Mouse (Mus musculus): ENCODE results near the gene Izumo1r.
"Not testable (repeated sequence)": the region's sequence is repeated elsewhere in the genome, so short reads cannot be mapped to it uniquely, and the experiment has no call there.

The Izumo1r gene

GRCm38 (mm10) chr9:14904741-14905475 is 1.2 kb upstream of the Izumo1r start:
- no peak for DNase-seq (ENCODE audit: low spot score)

GRCm38 (mm10) chr9:14903006-14903405 is 743 bp downstream of the Izumo1r start:
- no peak for DNase-seq (ENCODE audit: low spot score)

GRCm38 (mm10) chr9:14902416-14902815 is 1.3 kb downstream of the Izumo1r start:
- no peak for DNase-seq (ENCODE audit: low spot score)

GRCm38 (mm10) chr9:14901757-14902156 is 2.0 kb downstream of the Izumo1r start:
- DNase-seq (ENCODE audit: low spot score): no peak

GRCm38 (mm10) chr9:14897102-14897501 is 6.6 kb downstream of the Izumo1r start:
- DNase-seq (ENCODE audit: low spot score): no peak

- DNase-seq (ENCODE audit: low spot score): no peak
Measured at GRCm38 (mm10) chr9:14895237-14895835, 8.4 kb downstream of the Izumo1r start.

GRCm38 (mm10) chr9:14894628-14895027 is 9.1 kb downstream of the Izumo1r start:
- DNase-seq (ENCODE audit: low spot score): no peak

GRCm38 (mm10) chr9:14893388-14893787 is 10.4 kb downstream of the Izumo1r start:
- no peak for DNase-seq (ENCODE audit: low spot score)

- DNase-seq (ENCODE audit: low spot score): no peak
Measured at GRCm38 (mm10) chr9:14891891-14892290, 11.9 kb downstream of the Izumo1r start.

GRCm38 (mm10) chr9:14890699-14891098 is 13.1 kb downstream of the Izumo1r start:
- DNase-seq (ENCODE audit: low spot score): no peak

GRCm38 (mm10) chr9:14888671-14889070 is 15.1 kb downstream of the Izumo1r start:
- no peak for DNase-seq (ENCODE audit: low spot score)

- no peak for DNase-seq (ENCODE audit: low spot score)
Measured at GRCm38 (mm10) chr9:14887787-14888382, 15.9 kb downstream of the Izumo1r start.

GRCm38 (mm10) chr9:14885954-14886353 is 17.8 kb downstream of the Izumo1r start:
- DNase-seq (ENCODE audit: low spot score): no peak

GRCm38 (mm10) chr9:14885151-14885550 is 18.6 kb downstream of the Izumo1r start:
- no peak for DNase-seq (ENCODE audit: low spot score)

- DNase-seq (ENCODE audit: low spot score): no peak
Measured at GRCm38 (mm10) chr9:14884641-14885040, 19.1 kb downstream of the Izumo1r start.

GRCm38 (mm10) chr9:14876566-14876965 is 27.2 kb downstream of the Izumo1r start:
- DNase-seq (ENCODE audit: low spot score): not testable (repeated sequence)

- DNase-seq (ENCODE audit: low spot score): no peak
Measured at GRCm38 (mm10) chr9:14875743-14876507, 27.8 kb downstream of the Izumo1r start.

GRCm38 (mm10) chr9:14872181-14872930 is 31.4 kb downstream of the Izumo1r start:
- DNase-seq (ENCODE audit: low spot score): no peak

GRCm38 (mm10) chr9:14871536-14871935 is 32.2 kb downstream of the Izumo1r start:
- no peak for DNase-seq (ENCODE audit: low spot score)

GRCm38 (mm10) chr9:14870802-14871201 is 32.9 kb downstream of the Izumo1r start:
- DNase-seq (ENCODE audit: low spot score): no peak

- no peak for DNase-seq (ENCODE audit: low spot score)
Measured at GRCm38 (mm10) chr9:14870377-14870776, 33.4 kb downstream of the Izumo1r start.

GRCm38 (mm10) chr9:14868326-14868725 is 35.4 kb downstream of the Izumo1r start:
- no peak for DNase-seq (ENCODE audit: low spot score)

Measured in ovary, postnatal 10 days (tissue).